Mouse (Mus musculus) hindbrain, embryonic 12.5 days (tissue): ENCODE measurements at regions not wholly inside any gene's neighbourhood (a gene's known extent, or its start where the extent isn't known, plus 50 kb on each side); places are given as distances from the start of the nearest gene placed in this dataset.
"Not testable (repeated sequence)": the region's sequence is repeated elsewhere in the genome, so short reads cannot be mapped to it uniquely, and the experiment has no call there.

Source experiments
- ATAC-seq: fragments of 200-750 bp; cut with Nextera tagmentation; 2 replicates; pipeline ENCODE4 v1.8.0; 2017; ENCODE audit warnings: moderate TSS enrichment; ENCODE audit not compliant: low FRiP score
- H3K27ac ChIP-seq: fragments of 300-500 bp; sonication (generic); 2 replicates; pipeline ENCODE4 v1.5.1; 2016; ENCODE audit warnings: mild to moderate bottlenecking
- H3K27me3 ChIP-seq: fragments of 300-500 bp; sonication (generic); 2 replicates; pipeline ENCODE4 v1.6.1; 2016; ENCODE audit warnings: mild to moderate bottlenecking
- H3K36me3 ChIP-seq: fragments of 300-500 bp; sonication (generic); 2 replicates; pipeline ENCODE4 v1.6.1; 2016; ENCODE audit warnings: mild to moderate bottlenecking
- H3K4me1 ChIP-seq: fragments of 300-500 bp; sonication (generic); 2 replicates; pipeline ENCODE4 v1.6.1; 2016
- H3K4me2 ChIP-seq: fragments of 300-500 bp; sonication (generic); replicated peaks from 2 replicates; pipeline ENCODE4 v1.6.1; 2016; ENCODE audit warnings: mild to moderate bottlenecking
- H3K4me3 ChIP-seq: fragments of 300-500 bp; sonication (generic); 2 replicates; pipeline ENCODE4 v1.5.1; 2016; ENCODE audit warnings: mild to moderate bottlenecking
- H3K9ac ChIP-seq: fragments of 300-500 bp; sonication (generic); 2 replicates; pipeline ENCODE4 v1.6.1; 2016; ENCODE audit warnings: mild to moderate bottlenecking, moderate library complexity
- H3K9me3 ChIP-seq: fragments of 300-500 bp; sonication (generic); replicated peaks from 2 replicates; pipeline ENCODE4 v1.6.1; 2016; ENCODE audit warnings: mild to moderate bottlenecking
- WGBS: fragments of 180-500 bp; shearing (Covaris S2); methylation state at CpG from one replicate; pipeline ENCODE4 v1.1.7; 2016; 5-methylcytosine and 5-hydroxymethylcytosine counted together

- H3K4me2 ChIP-seq = no peak overlapping the region
- H3K36me3 ChIP-seq = no peaks in the 10 kb centered on the region
- no peak for ATAC-seq
- H3K9me3 ChIP-seq = no peaks in the 10 kb centered on the region
- no peak overlapping the region for H3K4me3 ChIP-seq
- H3K27ac ChIP-seq = no peak overlapping the region
- no peaks in the 10 kb centered on the region for H3K27me3 ChIP-seq
- no peaks in the 10 kb centered on the region for H3K4me1 ChIP-seq
- H3K9ac ChIP-seq = no peak overlapping the region
These were observed 1157.1 kb upstream of the Nova1 start for GRCm38 (mm10) chr12:47975868-47976267.

- H3K4me3 ChIP-seq = no peak overlapping the region
- H3K36me3 ChIP-seq = no peaks in the 10 kb centered on the region
- H3K27ac ChIP-seq = no peak overlapping the region
- no peak overlapping the region for H3K4me2 ChIP-seq
- 55% methylated on average over 2 of the region's 2 CpGs for WGBS
- no peak for ATAC-seq
- no peaks in the 10 kb centered on the region for H3K9me3 ChIP-seq
- H3K4me1 ChIP-seq = no peaks in the 10 kb centered on the region
- H3K27me3 ChIP-seq = no peaks in the 10 kb centered on the region
- H3K9ac ChIP-seq = no peak overlapping the region
These were observed 1150.9 kb upstream of the Nova1 start for GRCm38 (mm10) chr12:47969655-47970054.

- 81% methylated on average over 8 of the region's 8 CpGs for WGBS
- no peaks in the 10 kb centered on the region for H3K27me3 ChIP-seq
- ATAC-seq = no peak
These were observed 1135.6 kb upstream of the Nova1 start for GRCm38 (mm10) chr12:47954330-47954729.

GRCm38 (mm10) chr12:47939491-47939890, 1120.8 kb upstream of the Nova1 start:
- H3K9me3 ChIP-seq, H3K4me2 ChIP-seq, H3K4me1 ChIP-seq, H3K27me3 ChIP-seq, H3K4me3 ChIP-seq, ATAC-seq, H3K36me3 ChIP-seq, H3K9ac ChIP-seq, H3K27ac ChIP-seq: not testable (repeated sequence)
- 36% methylated on average over 2 of the region's 2 CpGs for WGBS

More at GRCm38 (mm10) chr12:47954330-47954729, 1135.6 kb upstream of the Nova1 start:
- Histone ChIP-seq H3K27ac (no peak overlapping the region), H3K4me3 (no peak overlapping the region), H3K9ac (no peak overlapping the region), H3K4me2 (no peak overlapping the region), H3K4me1 (no peaks in the 10 kb centered on the region), H3K36me3 (no peaks in the 10 kb centered on the region), H3K9me3 (no peaks in the 10 kb centered on the region)

GRCm38 (mm10) chr12:47927007-47927406, 1108.3 kb upstream of the Nova1 start:
- Histone ChIP-seq H3K9me3 (no peaks in the 10 kb centered on the region), H3K4me1 (no peaks in the 10 kb centered on the region), H3K27ac (no peak overlapping the region), H3K4me3 (no peak overlapping the region), H3K36me3 (no peaks in the 10 kb centered on the region), H3K9ac (no peak overlapping the region), H3K27me3 (no peaks in the 10 kb centered on the region), H3K4me2 (no peak overlapping the region)
- 55% methylated on average over 2 of the region's 2 CpGs for WGBS
- no peak for ATAC-seq
